Mouse (Mus musculus) MEL-GATA-1-ER (cell line): Measurements from ENCODE around the gene Stk35.
A peak's percentile ranks its signal among the peaks of the same experiment; 100 is the strongest.
"Not testable (repeated sequence)": the region's sequence is repeated elsewhere in the genome, so short reads cannot be mapped to it uniquely, and the experiment has no call there.

Source experiments
- DNase-seq: peaks from one replicate; pipeline ENCODE4 v3.0.0-alpha.2; 2012; ENCODE audit warnings: low read depth; ENCODE audit errors: extremely low read depth

Stk35 gene

GRCm38 (mm10) chr2:129834881-129835280 is 34.6 kb downstream of the Stk35 start:
- no peak for DNase-seq

- DNase-seq = no peak
Measured at GRCm38 (mm10) chr2:129836921-129837320, 36.6 kb downstream of the Stk35 start.

- DNase-seq = no peak
Measured at GRCm38 (mm10) chr2:129838321-129838720, 38.0 kb downstream of the Stk35 start.

GRCm38 (mm10) chr2:129845826-129846225 is 45.5 kb downstream of the Stk35 start:
- no peak for DNase-seq

- no peak for DNase-seq
Measured at GRCm38 (mm10) chr2:129846501-129846900, 46.2 kb downstream of the Stk35 start.

GRCm38 (mm10) chr2:129849078-129849477 is 48.8 kb downstream of the Stk35 start:
- not testable (repeated sequence) for DNase-seq

- no peak for DNase-seq
Measured at GRCm38 (mm10) chr2:129851512-129851911, 51.2 kb downstream of the Stk35 start.

- no peak for DNase-seq
Measured at GRCm38 (mm10) chr2:129863256-129863655, 62.9 kb downstream of the Stk35 start.

GRCm38 (mm10) chr2:129864958-129865357 is 64.6 kb downstream of the Stk35 start:
- no peak for DNase-seq

- DNase-seq = no peak
Measured at GRCm38 (mm10) chr2:129869151-129869550, 68.8 kb downstream of the Stk35 start.

GRCm38 (mm10) chr2:129871246-129871645 is 70.9 kb downstream of the Stk35 start:
- DNase-seq = no peak

- no peak for DNase-seq
Measured at GRCm38 (mm10) chr2:129872071-129872470, 71.8 kb downstream of the Stk35 start.

GRCm38 (mm10) chr2:129873489-129873888 is 73.2 kb downstream of the Stk35 start:
- DNase-seq = no peak

- DNase-seq = no peak
Measured at GRCm38 (mm10) chr2:129874084-129874483, 73.8 kb downstream of the Stk35 start.

- DNase-seq = no peak
Measured at GRCm38 (mm10) chr2:129874509-129875095, 74.3 kb downstream of the Stk35 start.

- no peak for DNase-seq
Measured at GRCm38 (mm10) chr2:129876935-129877334, 76.6 kb downstream of the Stk35 start.

GRCm38 (mm10) chr2:129879817-129880216 is 79.5 kb downstream of the Stk35 start:
- DNase-seq = peak; percentile 28

GRCm38 (mm10) chr2:129880226-129880625 is 79.9 kb downstream of the Stk35 start:
- DNase-seq = no peak

- DNase-seq = no peak
Measured at GRCm38 (mm10) chr2:129881886-129882285, 81.6 kb downstream of the Stk35 start.
